Mouse (Mus musculus) heart, adult 18-20 months (tissue): Measurements from ENCODE around the gene Gsg1l. TPM values are rescaled to one million over a fixed set of nuclear protein-coding genes. Genes with fewer than 3 reads are reported as not detected.

ENCODE experiments used
- DNase-seq, 2 experiments: peaks; one replicate each; pipeline ENCODE4 v3.0.0; 2021 to 2022; ENCODE audit warnings: mixed read lengths in 1 of 2
- total RNA-seq, 2 experiments: library from RNA; stranded (reverse); gene quantifications; 2 replicates each; pipeline ENCODE4 v1.2.3; 2021

Gene Gsg1l
- total RNA-seq, 2 experiments from 2014 or later = 10.1 to 12.3 TPM

DNA sequence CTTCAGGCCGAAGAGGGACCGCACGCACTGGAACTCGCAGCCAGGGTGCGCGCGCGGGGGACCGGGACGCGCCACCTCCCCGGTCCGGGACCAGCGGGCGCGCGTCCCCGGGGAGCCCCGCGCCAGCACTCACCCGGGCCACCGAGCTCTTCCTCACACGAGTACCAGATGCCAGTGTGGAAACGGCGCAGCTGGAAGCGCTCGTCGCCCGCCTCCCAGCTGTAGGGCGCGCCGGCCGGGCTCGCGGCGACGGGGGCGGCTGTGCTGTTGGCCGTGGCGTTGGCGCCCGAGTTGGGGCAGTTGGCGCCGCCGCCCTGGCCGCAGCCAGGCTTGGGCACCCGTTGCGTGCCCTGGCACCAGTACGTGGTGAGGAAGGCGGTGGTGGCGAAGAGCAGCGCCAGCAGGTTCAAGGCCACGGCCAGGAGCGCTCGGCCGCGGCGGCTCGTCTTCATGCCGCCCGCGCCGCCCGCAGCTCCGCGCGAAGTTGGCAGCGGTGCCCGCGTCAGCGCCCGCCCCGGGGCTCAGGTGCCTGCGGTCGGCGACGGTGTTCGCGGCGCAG lies 405 bp downstream of the Gsg1l start:
- no peak for DNase-seq

DNA sequence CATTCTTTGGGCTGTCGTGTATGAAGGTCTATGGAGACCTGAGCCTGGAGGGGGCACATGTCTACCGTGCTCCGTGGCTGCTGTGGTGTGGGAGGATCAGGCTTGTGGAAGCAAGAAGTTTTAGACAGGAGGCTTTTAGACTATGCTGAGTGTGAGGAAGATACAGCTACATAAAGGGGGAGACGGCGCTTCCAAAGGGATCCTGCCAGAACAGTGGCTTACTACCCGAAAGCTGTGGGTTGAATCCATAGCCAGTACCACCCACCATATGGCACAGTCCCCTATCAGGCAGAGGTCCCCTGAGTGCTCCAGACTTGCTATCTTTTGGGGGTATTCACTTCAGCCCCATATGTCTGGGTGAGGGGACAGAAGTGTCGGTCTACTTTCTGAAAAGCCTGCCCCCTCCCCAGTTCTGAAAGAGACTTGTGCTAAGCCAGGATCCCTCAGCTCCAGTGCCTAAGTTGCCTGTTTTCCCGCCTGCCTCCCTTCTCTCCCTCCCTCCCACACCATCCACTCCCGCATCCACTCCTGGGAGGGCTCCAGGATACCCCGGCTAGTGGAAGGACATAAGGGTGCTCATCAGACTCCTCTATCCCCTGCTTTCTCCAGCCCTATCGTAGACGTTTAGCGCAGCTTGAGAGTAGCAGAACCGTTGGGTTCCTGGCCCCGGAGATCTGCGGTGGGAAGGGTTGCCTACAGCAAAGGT lies 1.1 kb downstream of the Gsg1l start:
- DNase-seq = no peak

DNA sequence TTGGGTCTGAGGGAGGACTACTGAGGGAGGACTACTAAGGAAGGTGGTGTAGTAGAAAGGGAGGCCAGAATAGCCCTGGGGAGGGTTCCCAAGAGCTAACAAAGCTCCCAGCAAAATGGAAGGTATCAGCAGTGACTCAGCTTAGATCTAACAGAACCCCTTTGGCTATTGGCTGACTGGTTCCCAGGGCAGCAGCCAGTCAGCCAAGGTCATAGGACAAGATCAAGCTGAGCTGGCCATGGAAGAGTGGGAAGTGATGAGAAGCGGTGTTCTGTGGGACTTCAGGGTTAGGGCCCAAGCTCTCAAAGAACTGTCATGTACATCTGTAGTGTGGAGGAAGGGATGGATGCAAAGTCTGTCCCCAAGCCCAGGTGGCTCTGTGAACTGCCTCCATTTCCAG lies 5.3 kb downstream of the Gsg1l start:
- no peak for DNase-seq

DNA sequence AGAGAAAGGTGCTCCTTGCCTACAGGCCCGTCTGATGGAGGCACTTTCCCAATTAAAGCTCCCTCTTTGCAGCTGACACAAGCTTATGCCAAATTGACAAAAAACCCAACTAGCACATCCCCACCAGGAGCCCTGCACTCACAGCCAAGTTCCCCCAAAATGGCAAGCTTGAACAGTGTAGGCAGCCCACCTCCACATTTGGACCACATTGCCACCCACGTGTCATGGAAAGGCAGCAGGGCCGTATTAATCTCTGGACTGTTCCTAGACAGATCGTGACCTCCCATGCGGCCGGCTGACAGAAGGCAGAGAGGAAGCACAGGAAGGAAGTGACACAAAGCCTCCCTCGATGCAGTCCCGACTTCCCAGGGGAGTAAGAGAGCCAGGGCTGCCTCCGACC lies 7.2 kb downstream of the Gsg1l start:
- no peak for DNase-seq

DNA sequence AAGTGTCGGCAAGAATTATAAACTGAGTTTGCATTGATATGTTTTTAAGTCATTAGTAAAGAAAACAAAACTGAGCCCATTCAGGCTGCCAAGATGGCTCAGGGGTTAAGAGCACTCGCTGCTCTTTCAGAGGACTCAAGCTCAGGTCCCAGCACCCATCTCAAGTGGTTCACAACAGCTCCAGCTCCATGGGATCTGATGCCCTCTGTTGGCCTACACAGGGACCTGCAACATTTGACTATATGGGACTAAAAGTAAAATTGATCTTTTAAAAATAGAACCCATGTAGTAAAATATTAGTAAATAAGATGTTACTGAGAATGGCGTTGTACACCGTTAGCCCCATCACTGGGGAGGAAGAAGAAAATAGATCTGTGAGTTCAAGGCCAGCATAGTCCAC lies 11.9 kb downstream of the Gsg1l start:
- no peak for DNase-seq

DNA sequence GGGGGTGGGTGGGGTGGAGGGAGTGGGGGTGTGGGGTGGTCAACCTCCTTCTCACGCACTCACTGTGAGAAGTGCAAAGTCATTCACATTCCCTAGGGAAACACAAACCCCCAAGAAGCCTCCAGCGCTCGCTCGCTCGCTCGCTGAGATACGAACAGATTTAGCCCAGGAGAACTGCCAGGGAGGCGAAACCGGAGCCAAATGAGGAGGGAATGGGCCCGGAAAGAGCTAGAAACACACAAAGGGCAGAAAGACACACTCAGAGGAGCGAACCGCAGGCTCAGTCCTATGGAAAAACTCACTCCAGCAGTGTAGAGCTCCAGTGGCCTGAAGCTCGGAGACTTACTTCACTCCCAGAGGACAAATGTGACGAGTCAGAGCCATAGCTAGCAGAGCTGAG lies 15.4 kb downstream of the Gsg1l start:
- peak; percentile 76 to 84 for DNase-seq

DNA sequence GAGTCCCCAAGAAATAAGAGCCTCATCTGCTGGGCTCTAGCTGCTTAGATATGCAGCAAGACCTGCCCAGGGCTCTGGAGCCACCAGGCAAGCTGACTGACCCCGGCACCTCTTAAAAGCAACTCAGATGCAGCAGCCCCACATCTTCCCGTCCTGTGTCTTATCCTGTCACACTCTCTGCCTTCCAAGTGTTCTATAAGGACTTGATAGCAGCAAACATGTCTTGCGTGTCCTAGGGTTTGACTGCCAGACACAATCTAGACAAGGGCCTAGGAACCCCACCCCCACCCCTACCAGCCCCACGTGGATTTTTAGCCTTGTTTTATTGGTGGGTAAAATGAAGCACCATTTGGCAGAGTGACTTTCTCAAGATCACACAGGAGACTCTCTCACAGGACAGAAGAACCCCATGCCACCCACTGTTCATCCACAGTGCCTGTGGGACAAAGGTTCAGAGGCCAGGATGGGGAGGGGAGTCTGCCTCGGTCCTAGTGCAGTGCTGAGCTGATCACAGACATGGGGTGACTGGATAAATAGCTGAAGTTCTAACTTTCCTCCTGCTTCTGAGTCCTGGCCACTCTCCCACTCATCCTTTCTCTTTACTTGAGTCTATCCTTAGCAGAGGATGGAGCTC lies 16.9 kb downstream of the Gsg1l start:
- DNase-seq = no peak

DNA sequence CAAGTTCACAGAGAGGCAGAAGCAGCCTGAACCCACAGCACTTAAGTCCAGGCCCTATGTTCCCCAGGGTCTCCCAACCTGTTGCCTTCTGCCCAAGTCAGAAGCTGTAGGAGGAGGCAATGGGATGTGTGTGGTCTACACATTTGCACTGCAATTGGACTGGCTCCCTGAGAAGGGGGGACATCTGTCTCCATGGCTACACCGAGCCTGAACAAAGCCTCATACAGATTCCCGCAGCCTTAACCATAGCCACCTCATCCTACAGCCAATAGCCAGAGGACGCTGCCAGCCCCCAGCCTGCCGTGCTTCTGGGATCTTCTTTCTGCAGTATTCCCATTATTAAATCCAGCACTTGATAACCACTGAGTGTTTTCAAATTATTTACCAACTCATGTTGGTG lies 20.0 kb downstream of the Gsg1l start:
- no peak for DNase-seq

DNA sequence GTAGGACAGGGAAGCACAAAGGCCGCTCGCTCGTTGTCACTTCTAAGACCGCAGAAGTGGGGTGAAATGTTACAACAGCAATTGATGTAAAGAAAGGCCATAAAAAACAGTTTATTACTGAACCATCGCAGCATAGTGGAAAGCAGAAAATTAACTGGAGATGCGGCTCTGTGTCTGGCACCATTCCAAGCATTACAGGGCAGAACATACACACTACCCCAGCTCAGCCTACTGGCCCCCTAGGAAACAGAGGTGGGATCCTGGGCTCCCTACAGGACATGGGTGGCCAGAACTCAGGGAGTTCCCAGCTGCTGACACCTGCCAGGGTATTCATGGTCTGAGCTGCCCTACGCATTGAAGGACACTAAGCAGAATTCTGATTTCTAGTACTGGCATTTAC lies 23.3 kb downstream of the Gsg1l start:
- DNase-seq = no peak

DNA sequence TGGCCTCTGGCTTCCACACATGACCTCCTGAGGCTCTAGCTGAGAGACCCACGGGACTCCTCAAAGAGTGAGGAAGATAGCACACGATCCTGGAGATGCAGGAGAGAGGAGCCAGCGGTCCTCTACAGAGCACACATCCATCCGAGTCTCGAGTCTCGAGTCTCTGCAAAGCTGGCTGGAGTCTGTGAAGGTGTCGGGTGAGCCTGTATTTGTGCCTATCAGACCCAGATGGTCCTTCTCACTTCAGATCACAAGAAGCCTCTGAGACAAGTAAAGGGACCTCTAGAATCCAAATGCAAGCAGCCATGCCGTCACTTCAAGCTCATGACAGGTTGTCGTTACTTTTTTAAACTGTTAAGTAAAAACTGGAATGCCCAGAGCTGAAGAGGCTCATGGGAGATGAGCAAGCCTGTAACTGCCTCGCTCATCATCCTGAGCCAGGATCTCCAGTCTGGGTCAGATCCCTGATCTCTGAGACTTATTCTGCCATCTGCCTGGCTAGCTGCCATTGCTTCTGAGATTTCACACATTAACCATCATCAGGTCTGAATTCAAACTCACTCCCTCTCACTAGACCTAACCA lies 24.8 kb downstream of the Gsg1l start:
- no peak for DNase-seq

DNA sequence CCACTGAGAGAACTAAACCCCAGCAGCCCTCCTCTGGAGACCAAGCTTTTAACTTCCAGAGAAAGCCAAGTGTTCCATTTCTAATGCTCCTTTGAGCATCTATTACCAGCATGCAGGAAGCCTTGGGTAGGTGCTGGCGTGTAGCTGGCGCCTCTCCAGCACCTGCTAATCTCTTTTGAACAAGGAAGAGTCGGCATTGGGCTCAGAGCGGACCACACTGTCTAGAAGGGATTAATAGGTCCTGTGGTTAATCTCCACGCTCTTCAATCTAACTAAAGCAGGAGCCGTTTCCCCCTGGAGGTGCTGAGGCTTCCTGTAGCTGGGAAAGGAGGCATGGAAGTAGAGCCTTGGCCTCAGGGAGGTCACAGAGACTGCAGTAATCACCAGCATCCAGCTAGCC lies 27.6 kb downstream of the Gsg1l start:
- DNase-seq = no peak

DNA sequence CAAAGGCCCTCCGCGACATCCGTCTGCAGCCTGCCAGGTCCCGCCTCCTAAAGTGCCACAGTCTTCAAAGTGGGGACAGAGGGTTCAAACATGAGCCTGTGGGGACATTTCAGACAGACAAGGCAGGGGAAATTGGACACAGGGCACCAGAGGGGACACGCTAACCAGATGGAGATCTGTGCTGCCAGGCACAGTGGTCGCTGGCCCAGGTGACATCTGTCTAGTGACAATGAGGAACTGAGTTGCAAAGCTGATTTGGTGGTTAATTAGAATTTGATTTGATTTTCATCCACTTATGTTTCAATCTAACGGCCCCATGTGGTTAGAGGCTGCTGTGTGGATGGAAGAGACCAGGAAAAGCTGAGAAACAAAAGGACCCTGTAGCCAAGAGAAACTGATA lies 28.6 kb downstream of the Gsg1l start:
- DNase-seq = no peak

DNA sequence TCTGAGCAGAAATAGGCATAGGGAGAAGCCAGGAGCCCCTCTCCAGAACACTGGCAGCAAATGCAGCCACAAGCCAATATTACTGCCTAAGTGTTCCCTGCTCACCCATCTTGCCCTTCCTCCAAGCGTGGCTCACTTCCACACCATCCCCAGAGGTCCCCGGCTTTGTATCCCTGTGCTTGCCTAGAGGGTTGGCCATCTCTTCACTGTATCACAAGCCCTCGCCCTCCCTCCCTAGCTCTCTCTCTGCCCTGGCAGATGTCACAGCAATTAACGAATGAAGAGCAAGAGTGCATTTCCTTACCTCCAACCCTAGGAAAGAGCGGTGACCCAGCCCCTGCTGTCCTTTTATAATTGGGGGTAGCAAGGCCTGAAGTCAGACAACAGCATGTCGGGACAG lies 30.3 kb downstream of the Gsg1l start:
- DNase-seq = no peak

DNA sequence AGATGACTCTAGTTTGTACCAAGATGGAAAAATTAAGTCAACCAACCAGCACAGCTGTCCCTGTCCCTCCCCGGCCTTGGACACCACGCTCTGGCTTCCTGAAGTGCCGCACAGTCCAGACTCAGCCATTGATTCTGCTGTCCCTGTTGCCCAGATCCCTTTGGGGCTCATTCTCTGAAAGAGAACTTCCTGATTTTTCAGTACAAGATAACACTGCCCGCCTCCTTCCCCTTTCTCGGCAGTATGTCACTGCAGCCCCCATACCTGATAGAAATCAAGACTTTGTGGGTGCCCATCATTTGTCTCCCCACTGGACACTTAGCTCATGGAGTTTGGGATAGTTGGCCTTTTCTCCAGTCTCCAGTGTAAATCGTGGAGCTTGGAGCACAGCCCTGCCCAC lies 37.1 kb downstream of the Gsg1l start:
- DNase-seq = no peak

DNA sequence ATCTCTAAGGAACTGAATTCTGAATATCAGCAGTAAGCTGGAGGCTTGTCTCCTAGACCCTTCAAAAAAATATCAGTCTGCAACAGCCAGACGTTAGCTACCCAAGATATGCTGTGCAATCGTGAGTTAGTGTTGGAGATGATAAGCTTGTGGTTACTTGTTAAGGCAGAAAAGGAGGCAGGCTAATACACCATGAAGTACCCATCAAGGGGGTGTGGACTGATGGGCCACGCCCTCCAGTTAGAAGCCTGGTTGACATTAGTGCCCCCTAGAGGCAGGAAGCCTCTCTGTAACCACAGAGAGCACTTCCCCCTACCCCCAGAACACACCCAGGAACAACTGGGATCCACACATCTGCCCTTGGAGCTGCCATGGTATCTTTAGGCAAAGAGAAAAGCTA lies 39.9 kb downstream of the Gsg1l start:
- peak in 1 of 2 experiments; percentile 3 for DNase-seq

DNA sequence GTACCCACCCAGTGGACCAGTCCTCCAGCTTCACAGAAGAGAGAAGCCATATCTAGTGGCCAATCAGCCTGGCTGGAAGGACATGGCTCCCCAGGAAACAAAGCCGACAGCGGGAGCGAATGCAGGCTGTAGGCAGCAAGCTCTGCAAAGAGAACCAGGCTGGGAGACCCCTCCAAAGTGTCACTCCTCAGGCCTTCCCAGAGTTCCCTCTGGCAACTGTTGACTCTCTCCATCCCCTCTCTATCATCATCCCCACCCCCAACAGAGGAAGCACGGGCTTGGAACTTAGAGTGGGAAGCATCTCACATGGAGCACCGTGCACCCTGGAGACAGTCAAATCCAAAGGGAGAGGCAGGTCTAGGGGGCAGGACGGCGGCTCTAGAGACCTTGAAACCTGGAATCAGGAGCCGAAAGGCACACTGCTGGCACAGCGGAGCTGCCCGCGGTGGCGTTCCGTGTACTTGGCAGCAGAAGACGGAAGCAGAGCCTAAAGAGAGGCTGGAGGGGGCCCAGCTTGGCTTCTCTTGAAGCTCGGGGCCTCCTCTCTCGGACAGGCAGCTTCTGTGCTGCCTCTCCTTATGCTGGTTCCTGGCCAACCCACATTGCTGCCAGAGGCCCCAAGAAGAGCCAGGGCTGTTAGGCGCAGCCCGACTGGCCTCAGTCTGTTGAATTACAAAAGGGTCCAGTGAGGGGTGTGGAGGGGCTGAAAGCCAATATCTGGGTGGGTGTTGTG lies 41.3 kb downstream of the Gsg1l start:
- peak; percentile 71 to 83 for DNase-seq

DNA sequence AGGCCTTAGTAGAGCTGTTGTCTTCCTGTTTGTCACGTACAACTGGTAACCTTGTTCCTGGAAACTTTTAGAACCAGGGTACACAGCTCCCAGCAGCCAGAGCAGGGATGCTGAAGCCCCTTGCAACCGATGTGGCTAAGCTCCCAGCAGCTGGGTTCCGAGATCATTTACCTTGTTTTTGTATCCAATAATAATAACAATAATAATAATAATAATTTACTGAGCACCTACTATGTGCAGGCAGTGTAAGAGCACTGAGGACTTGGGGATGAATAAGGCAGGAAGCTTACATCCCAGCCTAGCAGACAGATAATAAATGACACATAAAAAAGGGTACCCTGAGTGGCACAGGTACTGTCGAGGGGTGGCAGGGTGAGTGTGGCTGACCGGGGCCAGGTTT lies 42.4 kb downstream of the Gsg1l start:
- DNase-seq = no peak

DNA sequence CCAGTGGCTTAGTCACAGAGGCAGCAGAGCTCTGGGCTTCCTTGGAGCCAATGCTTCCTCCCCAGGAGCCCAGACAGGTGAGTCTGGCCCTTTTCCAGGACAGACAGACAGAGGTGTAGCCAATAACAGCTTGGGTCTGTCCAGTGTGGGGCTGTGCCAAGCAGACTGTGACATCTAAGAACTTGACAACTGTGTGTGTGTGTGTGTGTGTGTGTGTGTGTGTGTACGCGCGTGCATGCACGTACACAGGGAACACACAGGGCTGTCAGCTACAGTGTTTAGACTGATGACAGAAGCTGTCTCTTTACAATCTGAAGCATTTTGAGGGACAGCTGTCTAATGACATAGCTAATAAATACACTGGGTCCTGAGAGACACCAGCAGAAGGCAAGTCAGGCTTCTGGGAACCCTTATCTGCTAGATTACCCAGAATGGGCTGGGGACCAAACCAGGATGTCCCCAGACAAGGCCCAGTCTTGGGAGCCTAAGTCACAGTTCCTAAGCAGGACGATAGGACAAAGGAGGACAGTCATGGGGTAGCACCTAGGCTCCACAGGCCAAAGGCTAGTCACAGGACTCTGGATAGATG lies 42.9 kb downstream of the Gsg1l start:
- no peak for DNase-seq

DNA sequence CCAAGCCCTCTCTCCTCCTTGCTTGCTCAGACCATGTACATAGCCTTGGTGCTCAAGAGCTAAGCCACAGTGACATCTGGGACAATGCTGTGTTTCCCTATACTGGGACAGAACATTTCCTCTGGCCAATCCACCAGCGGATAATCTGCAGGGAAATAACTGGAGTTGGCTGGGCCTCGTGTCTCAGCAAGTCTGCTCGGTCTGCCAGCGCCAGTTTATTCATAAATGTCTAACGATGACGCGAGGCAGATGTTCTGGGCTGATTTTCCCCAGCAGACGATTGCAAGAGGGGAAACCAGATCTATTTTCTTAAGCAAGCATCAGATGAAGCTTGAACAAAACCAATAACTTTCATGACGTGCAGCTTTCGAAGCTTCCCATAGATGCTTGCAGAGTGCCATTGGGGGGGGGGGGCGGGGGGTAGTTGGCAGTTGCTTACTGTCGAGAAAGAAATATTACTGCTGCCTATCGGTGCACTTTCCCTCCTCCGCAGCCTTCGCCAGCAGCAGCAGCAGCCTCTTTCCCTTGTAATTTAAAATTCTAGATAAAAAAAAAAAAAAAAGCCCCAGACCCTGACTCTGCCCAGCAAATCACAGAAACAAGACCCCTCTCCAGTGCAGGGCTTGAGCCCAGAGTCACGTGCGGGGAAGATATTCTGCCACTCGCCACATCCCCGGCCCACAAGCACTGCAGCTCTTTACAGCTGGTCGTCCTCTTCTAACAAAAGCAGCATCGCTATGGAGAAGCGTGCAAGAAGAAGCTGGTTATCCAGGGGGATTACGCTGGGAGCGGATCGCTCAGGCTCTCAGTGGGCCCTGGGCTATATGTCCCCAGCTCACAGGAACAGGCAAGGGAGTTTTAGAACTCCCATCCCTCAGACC lies 43.6 kb downstream of the Gsg1l start:
- peak; percentile 45 to 50 for DNase-seq

DNA sequence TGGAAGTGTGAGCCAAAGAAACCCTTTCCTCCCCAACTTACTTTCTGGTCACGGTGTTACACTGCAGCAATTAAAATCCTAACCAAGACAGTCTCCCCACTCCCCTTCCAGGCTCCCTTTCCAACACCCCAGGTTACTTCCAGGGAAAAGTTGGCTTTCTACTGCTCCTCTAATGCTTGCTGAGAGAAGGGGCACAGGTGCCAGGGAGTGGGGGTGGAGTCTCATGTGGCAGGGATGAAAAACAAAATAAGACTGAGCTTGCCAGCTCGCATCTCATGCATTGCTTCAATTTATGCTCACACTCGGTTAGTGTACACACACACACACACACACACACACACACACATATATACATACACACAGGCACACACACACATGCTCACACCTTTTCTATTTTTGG lies 46.9 kb downstream of the Gsg1l start:
- no peak for DNase-seq

DNA sequence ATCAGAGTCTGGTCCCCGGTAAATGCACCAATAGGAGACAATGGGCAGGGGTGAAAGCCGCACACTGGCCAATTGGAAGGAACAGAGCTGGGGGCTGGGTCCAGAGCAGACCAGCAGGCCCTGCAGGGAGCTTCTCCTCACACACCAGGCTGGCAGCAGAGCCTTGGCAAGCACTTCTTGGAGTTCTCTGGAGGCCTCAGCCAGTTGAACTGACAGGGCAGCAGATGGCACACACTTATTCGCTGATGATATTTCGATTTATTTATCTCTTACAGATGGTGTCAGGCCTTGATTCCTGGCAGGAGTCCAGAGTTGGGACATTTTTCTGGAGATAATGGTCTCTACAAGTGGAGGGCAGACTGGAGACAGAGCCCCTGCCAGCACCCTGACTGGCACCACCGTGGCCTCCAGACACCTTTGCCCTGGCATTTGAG lies 49.4 kb downstream of the Gsg1l start:
- DNase-seq = peak; percentile 12 to 29
